Mouse (Mus musculus): Measurements from ENCODE around the gene Rapgef3.

DNA sequence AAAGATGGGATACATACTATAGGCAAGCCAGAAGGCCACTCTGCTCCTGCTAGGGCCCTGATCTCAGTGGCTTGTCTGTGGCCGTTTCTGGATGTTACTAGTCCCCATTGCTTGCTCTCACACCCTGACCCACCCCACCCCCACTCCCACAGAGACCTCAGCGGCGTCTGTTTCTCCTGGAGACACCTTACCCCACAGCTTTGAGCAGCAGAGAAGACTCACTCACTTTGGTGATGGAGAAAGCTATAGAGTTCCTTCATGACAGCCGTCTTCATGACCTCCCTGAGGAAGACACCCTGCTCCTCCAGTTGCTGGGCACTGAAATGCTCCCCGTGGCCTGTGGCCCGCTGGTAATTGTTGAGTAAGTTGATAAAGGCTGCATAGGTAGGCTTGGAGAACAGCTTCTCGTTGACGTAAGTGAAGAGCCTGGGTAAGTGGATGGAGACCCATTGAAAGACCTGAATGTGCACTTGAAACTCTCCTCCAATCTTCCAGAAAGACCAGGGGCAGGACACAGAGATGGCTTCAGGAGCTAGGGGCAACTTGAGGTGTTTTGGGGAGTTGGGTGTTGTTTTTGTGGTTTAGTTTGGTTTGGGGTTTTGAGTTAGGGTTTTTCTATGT lies 49.1 kb downstream of the Rapgef3 start:
- TF ChIP-seq CTCF (IDR thresholded peaks at IDR 0.05; ENCODE audit: low read depth) (no peak), EP300 (IDR thresholded peaks at IDR 0.05; ENCODE audit: low read depth) (no peak)
